Mouse (Mus musculus) heart, postnatal 10 days (tissue): Measurements from ENCODE around the gene Cntnap3. TPM values are rescaled to one million over a fixed set of nuclear protein-coding genes. Genes with fewer than 3 reads are reported as not detected.
"Not testable (repeated sequence)": the region's sequence is repeated elsewhere in the genome, so short reads cannot be mapped to it uniquely, and the experiment has no call there.

Experiments used
- DNase-seq, 2 experiments: peaks; one replicate each; pipeline ENCODE4 v3.0.0; 2021
- intact Hi-C: fragments of 180-260 bp; cut with DNase I; formaldehyde crosslinking; loops from one replicate; pipeline ENCODE4 v1.15.1; 2025
- total RNA-seq, 2 experiments: library from RNA; stranded (reverse); gene quantifications; 2 replicates each; pipeline ENCODE4 v1.2.3; 2021

The Cntnap3 gene
- total RNA-seq: under 1 TPM in 1 of 2 experiments, not detected in 1; 0.12 TPM

GRCm38 (mm10) chr13:64903585-64904208, at the start of gene Cntnap3:
TSS of gene Cntnap3 (minus strand) at chr13:64903955.
- DNase-seq: peak in 1 of 2 experiments; percentile 7
- intact Hi-C loops: no loop called here

GRCm38 (mm10) chr13:64917191-64917590, 13.4 kb upstream of the Cntnap3 start, which contains the start of gene Spata31:
TSS of gene Spata31 (plus strand) at chr13:64917406.
- intact Hi-C loops: no loop called here
- no peak for DNase-seq

- intact Hi-C loops: no loop called here
- DNase-seq: no peak
Observed at GRCm38 (mm10) chr13:64903132-64903531, 623 bp downstream of the Cntnap3 start.

DNA sequence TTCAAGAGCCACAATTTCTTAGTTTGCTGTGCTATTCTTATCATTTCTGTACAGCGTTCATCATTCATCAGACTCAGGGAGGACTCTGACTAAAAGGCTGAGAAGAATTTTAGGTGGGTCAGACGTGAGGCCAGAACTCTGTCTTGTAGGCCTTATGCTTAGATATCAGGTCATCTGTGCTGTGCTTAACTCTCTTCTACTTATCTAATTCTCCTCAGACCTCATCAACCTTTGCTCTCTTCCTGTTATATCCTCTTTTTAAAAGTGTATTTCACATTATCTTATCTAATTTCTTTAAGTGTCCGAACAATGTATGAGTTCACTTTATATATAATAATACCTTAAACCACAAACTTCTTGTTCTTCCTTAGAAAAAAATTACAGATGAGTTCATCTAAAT, 38.4 kb downstream of the Cntnap3 start:
- DNase-seq: no peak
- intact Hi-C loops: no loop called here

DNA sequence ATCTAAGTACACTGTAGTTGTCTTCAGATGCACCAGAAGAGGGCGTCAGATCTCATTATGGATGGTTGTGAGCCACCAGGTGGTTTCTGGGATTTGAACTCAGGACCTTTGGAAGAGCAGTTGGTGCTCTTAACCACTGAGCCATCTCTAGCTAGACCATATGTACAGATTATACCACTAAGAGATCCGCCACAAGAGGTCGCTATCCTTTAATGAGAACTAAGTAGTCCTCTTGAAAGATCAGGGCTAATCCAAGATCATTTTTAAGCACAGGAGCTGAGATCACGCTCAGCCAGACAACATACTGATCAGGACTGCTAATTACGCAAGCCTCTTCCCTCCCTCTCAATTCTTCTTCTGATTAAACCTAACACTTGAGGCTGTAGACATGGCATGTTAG, 78.9 kb downstream of the Cntnap3 start:
- DNase-seq, intact Hi-C loops: not testable (repeated sequence)

DNA sequence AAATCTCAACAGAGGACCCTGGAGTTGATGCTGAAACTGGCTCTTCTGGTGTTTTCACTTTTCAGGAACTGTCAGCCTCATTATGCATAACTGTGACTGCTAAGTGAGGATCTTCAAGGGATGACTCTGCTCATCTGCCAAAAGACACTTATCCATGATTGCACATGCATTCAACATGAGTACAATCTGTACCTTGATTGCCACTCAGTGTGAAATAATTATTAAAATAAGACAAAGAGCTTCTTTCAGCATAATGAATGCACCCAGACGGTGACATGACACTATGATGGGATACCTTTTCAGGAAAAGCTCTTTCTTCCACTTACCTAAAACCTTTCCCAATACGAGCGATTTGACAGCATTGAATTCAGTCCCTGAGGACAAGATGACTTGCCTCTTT, 158.4 kb downstream of the Cntnap3 start:
- DNase-seq: no peak
- intact Hi-C loops: no loop called here

DNA sequence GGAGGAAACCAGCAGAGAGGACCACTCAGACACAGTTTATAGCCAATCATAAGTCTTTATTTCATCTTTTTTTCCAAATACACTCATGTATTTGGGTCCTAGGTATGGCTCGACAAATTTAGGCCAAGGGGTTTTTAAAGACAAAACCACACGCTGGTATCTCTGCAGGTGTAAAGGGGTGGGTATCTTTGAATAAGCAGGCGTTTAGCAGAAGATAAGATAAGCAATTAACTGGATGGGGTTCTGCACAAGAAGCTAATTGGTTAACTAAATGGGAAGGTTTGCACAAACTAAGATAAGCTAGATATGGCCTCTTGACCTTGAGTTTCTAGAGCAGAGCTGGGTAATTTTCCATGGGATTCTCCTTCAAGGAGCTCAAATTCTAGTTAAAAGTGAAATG, 171.5 kb downstream of the Cntnap3 start:
- intact Hi-C loops: no loop called here

DNA sequence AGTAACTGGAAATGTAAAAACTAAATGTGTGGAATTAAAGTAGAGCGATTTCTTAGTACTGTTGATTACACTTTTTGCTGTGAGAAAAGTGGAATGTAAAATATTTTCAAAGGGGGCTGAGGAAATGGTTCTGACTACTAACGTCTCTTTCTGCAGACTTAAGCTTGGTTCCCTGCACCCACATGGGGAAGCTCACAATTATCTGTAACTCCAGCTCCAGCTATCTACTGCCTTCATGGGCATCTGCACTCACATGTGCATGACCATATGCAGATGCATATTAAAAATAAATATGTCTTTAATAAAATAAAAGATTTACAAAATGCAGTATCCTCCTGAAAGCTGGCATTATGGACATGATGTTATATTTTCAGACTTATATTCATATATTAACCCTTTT, 187.0 kb downstream of the Cntnap3 start:
- no peak for DNase-seq
- intact Hi-C loops: no loop called here

More for the DNA sequence above, 171.5 kb downstream of the Cntnap3 start:
- DNase-seq: no peak

DNA sequence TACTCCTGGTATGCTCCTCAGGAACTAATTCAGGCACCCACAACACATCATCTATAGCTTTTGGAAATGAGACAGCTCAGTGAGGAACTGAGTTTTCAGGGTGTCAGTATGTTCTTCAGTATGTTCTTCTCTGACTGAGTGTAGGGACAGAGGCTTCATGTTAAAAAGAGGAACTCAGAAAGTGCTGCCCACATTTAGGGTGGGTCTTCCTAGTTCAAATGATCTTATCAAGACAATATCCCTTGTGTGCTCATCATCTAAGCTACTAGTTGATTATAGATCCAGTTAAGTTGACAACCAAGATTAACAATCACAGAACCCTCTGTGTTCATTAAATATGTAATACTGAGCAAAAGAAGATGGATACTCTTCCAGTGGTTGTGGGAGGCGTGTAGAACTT, 211.3 kb downstream of the Cntnap3 start:
- intact Hi-C loops: no loop called here
- DNase-seq: no peak

Other genes with a start within 250 kb of the Cntnap3 start
- gene Spata31, start 13.5 kb upstream of the Cntnap3 start, total RNA-seq: not detected
- not detected for gene Spata31d1c, start 129.1 kb upstream of the Cntnap3 start, total RNA-seq
- not detected for gene Prss47, start 148.8 kb upstream of the Cntnap3 start, total RNA-seq
- gene Mfsd14b, start 209.0 kb upstream of the Cntnap3 start, total RNA-seq: 10 to 100 TPM; 26.8 to 27.9 TPM
- not detected for gene Olfr465-ps1, start 234.1 kb upstream of the Cntnap3 start, total RNA-seq
- gene Olfr466, start 246.3 kb upstream of the Cntnap3 start, total RNA-seq: not detected